In the genomic region with DNA sequence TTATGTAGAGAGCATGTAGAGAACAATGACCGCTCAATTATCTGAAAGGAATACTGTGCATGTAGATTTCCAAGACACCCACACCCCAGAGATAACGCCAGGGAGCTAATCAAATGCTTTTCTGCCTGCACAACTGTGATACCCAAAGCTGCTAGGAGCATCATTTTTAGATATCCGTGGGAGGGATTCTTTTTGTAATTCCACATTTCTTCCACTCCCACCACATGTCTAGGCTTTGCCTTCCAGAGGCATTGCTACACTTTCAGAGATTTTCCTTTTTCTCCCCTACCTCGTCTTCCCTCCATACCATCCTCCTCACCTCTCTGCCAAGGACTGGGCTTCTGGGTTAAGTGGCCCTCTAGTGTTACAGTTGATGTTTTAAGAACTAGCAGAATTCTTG, we compare ENCODE assay signal across 22 mouse cellular contexts.
DNase-seq lines count a peak whose midpoint lies in the region; ATAC-seq and TF ChIP-seq lines count a peak whose summit lies in the region.
"Had no signal": no experiment of that assay in that cellular context is flagged by ENCODE, and none has a peak within 500 bp of the region (broad histone marks: within the 10 kb centered on the region; RNA-seq: fewer than 3 reads in every experiment).

No protein-coding gene starts in this region.

- H3K36me3 ChIP-seq in lung, postnatal 0 days (ENCODE audit: insufficient read depth, low read length) = no peaks in the 10 kb centered on the region
- H3K36me3 ChIP-seq: forebrain, embryonic 12.5 days; hindbrain, embryonic 12.5 days; limb, embryonic 15.5 days; midbrain, embryonic 10.5 days; neural tube, embryonic 12.5 days had no signal

- ATAC-seq in lung, postnatal 0 days = no peak

- H3K4me1 ChIP-seq in lung, postnatal 0 days (ENCODE audit: insufficient read depth, low read depth, low read length) = no peaks in the 10 kb centered on the region
- H3K4me1 ChIP-seq: forebrain, embryonic 12.5 days; hindbrain, embryonic 12.5 days; limb, embryonic 15.5 days; midbrain, embryonic 10.5 days; neural tube, embryonic 12.5 days had no signal

- no peak overlapping the region for H3K27ac ChIP-seq in lung, postnatal 0 days (ENCODE audit: low read length)
- H3K27ac ChIP-seq: forebrain, embryonic 12.5 days; gastrocnemius, adult 2 months; hindbrain, embryonic 12.5 days; limb, embryonic 15.5 days; midbrain, embryonic 10.5 days; neural tube, embryonic 12.5 days; stomach, postnatal 0 days had no signal

- no peak overlapping the region for H3K9ac ChIP-seq in lung, postnatal 0 days (replicated peaks; ENCODE audit: low read depth)
- H3K9ac ChIP-seq: forebrain, embryonic 12.5 days; hindbrain, embryonic 12.5 days; limb, embryonic 15.5 days; neural tube, embryonic 12.5 days had no signal

- no peak overlapping the region for H3K4me2 ChIP-seq in lung, postnatal 0 days (replicated peaks; ENCODE audit: low read depth, low read length)
- H3K4me2 ChIP-seq: forebrain, embryonic 12.5 days; hindbrain, embryonic 12.5 days; limb, embryonic 15.5 days; neural tube, embryonic 12.5 days had no signal

- intact Hi-C loops in left cerebral cortex, postnatal 25 days (cut with DNase I) = loop anchor here (1.0 to 5.0 kb wide), 3 partner anchors 208 to 475 kb away; no protein-coding TSS in a partner anchor

- DNase-seq in retina, embryonic 14.5 days (ENCODE audit: low spot score) = peak; percentile 3
- no peak for DNase-seq in retina, postnatal 1 day
- peak; percentile 84 for DNase-seq in layer of hippocampus, adult 9-11 months
- DNase-seq in left cerebral cortex, postnatal 25 days (ENCODE audit: low spot score in 2 of 2) = peak; percentile 59 to 95
- DNase-seq in telencephalon, adult 2 months (ENCODE audit: low read depth, low spot score) = peak; percentile 95
- DNase-seq in spleen, postnatal 14 days (ENCODE audit: low spot score in 2 of 2) = no peak
- DNase-seq in lung, postnatal 0 days (ENCODE audit: low spot score) = no peak
- DNase-seq in ovary, postnatal 36 days (ENCODE audit: low spot score) = no peak
- DNase-seq: adrenal gland, adult 2 months; cerebellum, adult 11 months; cerebellum, postnatal 14 days; gastrocnemius, adult 2 months; heart, adult 18-20 months; heart, postnatal 10 days; kidney, postnatal 4 days; lung, postnatal 36 days had no signal

- no peak for TF ChIP-seq CTCF in lung, postnatal 0 days (IDR thresholded peaks at IDR 0.05)

- TF ChIP-seq EP300 in lung, postnatal 0 days (IDR thresholded peaks at IDR 0.05) = no peak

- 58% methylated on average over 4 of the region's 4 CpGs for WGBS in lung, postnatal 0 days

- H3K4me3 ChIP-seq in lung, postnatal 0 days (ENCODE audit: low read depth, low read length) = no peak overlapping the region
- H3K4me3 ChIP-seq: forebrain, embryonic 12.5 days; gastrocnemius, adult 2 months; hindbrain, embryonic 12.5 days; limb, embryonic 15.5 days; midbrain, embryonic 10.5 days; neural tube, embryonic 12.5 days had no signal

- H3K9me3 ChIP-seq in lung, postnatal 0 days (ENCODE audit: low read length) = no peaks in the 10 kb centered on the region
- H3K9me3 ChIP-seq: forebrain, embryonic 12.5 days; hindbrain, embryonic 12.5 days; limb, embryonic 15.5 days; midbrain, embryonic 10.5 days; neural tube, embryonic 12.5 days had no signal

- no peaks in the 10 kb centered on the region for H3K27me3 ChIP-seq in lung, postnatal 0 days (replicated peaks; ENCODE audit: insufficient read depth, low read length)
- H3K27me3 ChIP-seq: forebrain, embryonic 12.5 days; hindbrain, embryonic 12.5 days; limb, embryonic 15.5 days; neural tube, embryonic 12.5 days had no signal

Comparison
In these comparisons a context has a peak if more than half of its experiments do, and no peak if none do; other contexts are left out.
1. DNase-seq: peak in retina, embryonic 14.5 days (single experiment), layer of hippocampus, adult 9-11 months (single experiment), left cerebral cortex, postnatal 25 days (2 of 2) and telencephalon, adult 2 months (single experiment); none in retina, postnatal 1 day (single experiment), spleen, postnatal 14 days (0 of 2), lung, postnatal 0 days (single experiment) and ovary, postnatal 36 days (single experiment).